Mouse (Mus musculus) adipocyte (in vitro differentiated cells): ENCODE measurements around the gene Olfr926.
"Not testable (repeated sequence)": the region's sequence is repeated elsewhere in the genome, so short reads cannot be mapped to it uniquely, and the experiment has no call there.

Source experiments
- DNase-seq: peaks from one replicate; pipeline ENCODE4 v3.0.0-alpha.2; 2016; ENCODE audit warnings: low spot score

Gene Olfr926

GRCm38 (mm10) chr9:38876826-38877225 lies at the start of gene Olfr926:
Gene Olfr926 (plus strand): TSS chr9:38877126.
- no peak for DNase-seq

- no peak for DNase-seq
Measured at GRCm38 (mm10) chr9:38833027-38833426, 43.9 kb upstream of the Olfr926 start.

GRCm38 (mm10) chr9:38844149-38844548 lies 32.8 kb upstream of the Olfr926 start, which contains the start of gene Olfr924:
Gene Olfr924 (plus strand): TSS chr9:38844449.
- DNase-seq: no peak

- DNase-seq: no peak
Measured at GRCm38 (mm10) chr9:38854760-38855159, 22.2 kb upstream of the Olfr926 start, which contains the start of gene Olfr26. Gene Olfr26 (plus strand): TSS chr9:38855060.

GRCm38 (mm10) chr9:38874880-38875279 lies 2.0 kb upstream of the Olfr926 start:
- DNase-seq: not testable (repeated sequence)
